Mouse (Mus musculus) MEL (cell line): Measurements from ENCODE around the gene Nrcam. TPM values are rescaled to one million over a fixed set of nuclear protein-coding genes. Genes with fewer than 3 reads are reported as not detected.

ENCODE experiments used
- DNase-seq: peaks from one replicate; pipeline ENCODE4 v3.0.0; 2011; ENCODE audit warnings: low read depth, low spot score
- H3K27ac ChIP-seq: 2 replicates; pipeline ENCODE4 v1.5.1; 2012; ENCODE audit warnings: low read depth, mild to moderate bottlenecking, control low read depth, low read length, moderate library complexity; ENCODE audit not compliant: control insufficient read depth
- H3K27me3 ChIP-seq, 2 experiments: fragments of 150-350 bp in 1 of 2; sonication (generic) in 1 of 2; 2 replicates each; pipeline ENCODE4 v1.6.1; 2012; ENCODE audit warnings: low read length in 2 of 2, mild to moderate bottlenecking in 2 of 2, improper control_type of control experiment in 1 of 2, moderate library complexity in 1 of 2; ENCODE audit not compliant: insufficient read depth in 2 of 2, control insufficient read depth in 1 of 2
- H3K36me3 ChIP-seq, 2 experiments: 2 replicates each; pipeline ENCODE4 v1.6.1; 2012 to 2014; ENCODE audit warnings: low read length in 2 of 2, improper control_type of control experiment in 1 of 2, inconsistent platforms in 1 of 2, mild to moderate bottlenecking in 1 of 2; ENCODE audit not compliant: insufficient read depth in 2 of 2, control insufficient read depth in 1 of 2
- H3K4me1 ChIP-seq, 2 experiments: fragments of 150-350 bp in 1 of 2; sonication (generic) in 1 of 2; 2 replicates each; pipeline ENCODE4 v1.6.1; 2012; ENCODE audit warnings: low read length in 2 of 2, improper control_type of control experiment in 1 of 2, mild to moderate bottlenecking in 1 of 2; ENCODE audit not compliant: insufficient read depth in 2 of 2, control insufficient read depth in 1 of 2
- H3K4me3 ChIP-seq, 2 experiments: fragments of 150-350 bp in 1 of 2; sonication (generic) in 1 of 2; 2 replicates each; pipeline ENCODE4 v1.5.1; 2012; ENCODE audit warnings: low read depth in 2 of 2, low read length in 2 of 2, mild to moderate bottlenecking in 2 of 2, moderate library complexity in 2 of 2, control low read depth in 1 of 2, improper control_type of control experiment in 1 of 2; ENCODE audit not compliant: control insufficient read depth in 1 of 2, insufficient read depth in 1 of 2
- H3K79me2 ChIP-seq: 2 replicates; pipeline ENCODE4 v1.6.1; 2012; ENCODE audit warnings: mild to moderate bottlenecking, low read length, moderate library complexity; ENCODE audit not compliant: control insufficient read depth, poor library complexity, insufficient read depth
- H3K9ac ChIP-seq: 2 replicates; pipeline ENCODE4 v1.6.1; 2012; ENCODE audit warnings: low read depth, mild to moderate bottlenecking, control low read depth, low read length, moderate library complexity; ENCODE audit not compliant: control insufficient read depth, poor library complexity, severe bottlenecking
- H3K9me3 ChIP-seq: fragments of 150-350 bp; sonication (generic); replicated peaks from 2 replicates; pipeline ENCODE4 v1.6.1; 2012; ENCODE audit warnings: mild to moderate bottlenecking, low read length, improper control_type of control experiment, moderate library complexity; ENCODE audit not compliant: insufficient read depth
- CTCF ChIP-seq, 3 experiments: IDR thresholded peaks in 2 of 3; conservative IDR thresholded peaks in 1 of 3; 2 replicates each; pipeline ENCODE4 v1.5.1; 2011 to 2012; ENCODE audit warnings: low read length in 3 of 3, low read depth in 2 of 3, mild to moderate bottlenecking in 2 of 3, improper control_type of control experiment in 1 of 3, inconsistent platforms in 1 of 3, mixed read lengths in 1 of 3, moderate library complexity in 1 of 3; ENCODE audit not compliant: control insufficient read depth in 1 of 3, insufficient read depth in 1 of 3, poor library complexity in 1 of 3, severe bottlenecking in 1 of 3
- ELF1 ChIP-seq: IDR thresholded peaks from 2 replicates; pipeline ENCODE4 v1.6.1; 2014; ENCODE audit warnings: low read depth, mild to moderate bottlenecking, inconsistent platforms, low read length, improper control_type of control experiment, moderate library complexity
- EP300 ChIP-seq, 2 experiments: IDR thresholded peaks; 2 replicates each; pipeline ENCODE4 v1.6.1; 2011; ENCODE audit warnings: improper control_type of control experiment in 2 of 2, low read length in 2 of 2, low read depth in 1 of 2, mild to moderate bottlenecking in 1 of 2
- GATA1 ChIP-seq: IDR thresholded peaks from 2 replicates; pipeline ENCODE4 v1.6.1; 2011; ENCODE audit warnings: low read depth, low read length, improper control_type of control experiment
- MAFK ChIP-seq: IDR thresholded peaks from 2 replicates; pipeline ENCODE4 v1.6.1; 2011; ENCODE audit warnings: low read depth, mild to moderate bottlenecking, low read length, improper control_type of control experiment, borderline replicate concordance
- MAX ChIP-seq: IDR thresholded peaks from 2 replicates; pipeline ENCODE4 v1.6.1; 2011; ENCODE audit warnings: low read length, improper control_type of control experiment
- MXI1 ChIP-seq: IDR thresholded peaks from 2 replicates; pipeline ENCODE4 v1.6.1; 2011; ENCODE audit warnings: mild to moderate bottlenecking, low read depth, low read length, improper control_type of control experiment
- MYB ChIP-seq: IDR thresholded peaks from 2 replicates; pipeline ENCODE4 v1.6.1; 2011; ENCODE audit warnings: mild to moderate bottlenecking, low read depth, low read length, improper control_type of control experiment
- MYC ChIP-seq: IDR thresholded peaks from 2 replicates; pipeline ENCODE4 v1.6.1; 2011; ENCODE audit warnings: low read depth, mild to moderate bottlenecking, low read length, improper control_type of control experiment, moderate library complexity
- NELFE ChIP-seq: IDR thresholded peaks from 2 replicates; pipeline ENCODE4 v1.6.1; 2011; ENCODE audit warnings: low read depth, low read length, improper control_type of control experiment
- RCOR1 ChIP-seq: IDR thresholded peaks from 2 replicates; pipeline ENCODE4 v1.6.1; 2012; ENCODE audit warnings: low read depth, mild to moderate bottlenecking, inconsistent platforms, low read length, improper control_type of control experiment
- TAL1 ChIP-seq: IDR thresholded peaks from 2 replicates; pipeline ENCODE4 v1.6.1; 2012; ENCODE audit warnings: mild to moderate bottlenecking, inconsistent platforms, low read length, moderate library complexity, mixed read lengths
- TBP ChIP-seq: IDR thresholded peaks from 2 replicates; pipeline ENCODE4 v1.8.0; 2011; ENCODE audit warnings: low read depth, low read length, improper control_type of control experiment
- polyA plus RNA-seq, 2 experiments: library from polyadenylated mRNA; stranded (reverse) in 1 of 2; unstranded in 1 of 2; fragments of >175 nt in 1 of 2; fragments of >200 nt in 1 of 2; gene quantifications; 2 replicates each; pipeline versions ENCODE4 v1.2.1 to v1.2.4; 2012; ENCODE audit warnings: low replicate concordance in 2 of 2, low read depth in 1 of 2; ENCODE audit not compliant: insufficient read length in 2 of 2, insufficient read depth in 1 of 2, missing spikeins in 1 of 2
- total RNA-seq: library from RNA; depleted of rRNA; stranded (reverse); fragments of 300-350 nt; gene quantifications from 2 replicates; pipeline ENCODE4 v1.2.3, GENCODE M21; 2012

Nrcam gene
- total and polyA plus RNA-seq, 3 experiments: not detected

- Histone ChIP-seq H3K27me3 (no peaks in the 10 kb centered on the region), H3K9me3 (no peaks in the 10 kb centered on the region), H3K36me3 (no peaks in the 10 kb centered on the region), H3K79me2 (no peaks in the 10 kb centered on the region), H3K27ac (no peak overlapping the region)
- no peak for DNase-seq
- TF ChIP-seq GATA1: no peak
- TF ChIP-seq, all 39 proteins: peak for 0
- Histone ChIP-seq H3K4me1 (no peaks in the 10 kb centered on the region), H3K4me3 (no peak overlapping the region), H3K9ac (no peak overlapping the region)
Observed at GRCm38 (mm10) chr12:44403270-44403669, 74.6 kb downstream of the Nrcam start.

GRCm38 (mm10) chr12:44403731-44404424, 75.2 kb downstream of the Nrcam start:
- Histone ChIP-seq H3K9me3 (no peaks in the 10 kb centered on the region), H3K4me1 (no peaks in the 10 kb centered on the region), H3K36me3 (no peaks in the 10 kb centered on the region), H3K79me2 (no peaks in the 10 kb centered on the region), H3K27ac (no peak overlapping the region), H3K27me3 (no peaks in the 10 kb centered on the region), H3K9ac (no peak overlapping the region), H3K4me3 (no peak overlapping the region)
- no peak for DNase-seq
- no peak for TF ChIP-seq ELF1
- TF ChIP-seq MAX: no peak
- no peak for TF ChIP-seq MXI1
- TF ChIP-seq NELFE: no peak
- TF ChIP-seq RCOR1: no peak
- no peak for TF ChIP-seq CTCF (IDR thresholded peaks at IDR 0.05 in 2 of 3, conservative IDR thresholded peaks at IDR 0.05 in 1 of 3; ENCODE audit: control insufficient read depth in 1 of 3, insufficient read depth in 1 of 3, low read depth in 2 of 3, low read length in 3 of 3, poor library complexity in 1 of 3, severe bottlenecking in 1 of 3)

GRCm38 (mm10) chr12:44409786-44410185, 81.1 kb downstream of the Nrcam start:
- no peak overlapping the region for H3K9ac ChIP-seq

More at GRCm38 (mm10) chr12:44409786-44410185, 81.1 kb downstream of the Nrcam start:
- Histone ChIP-seq H3K27ac (no peak overlapping the region), H3K9me3 (no peaks in the 10 kb centered on the region), H3K27me3 (no peaks in the 10 kb centered on the region), H3K36me3 (no peaks in the 10 kb centered on the region), H3K4me1 (no peaks in the 10 kb centered on the region), H3K4me3 (no peak overlapping the region), H3K79me2 (no peaks in the 10 kb centered on the region)
- TF ChIP-seq RCOR1 (no peak), TBP (no peak), MYC (no peak), MAFK (no peak), MXI1 (no peak), EP300 (IDR thresholded peaks at IDR 0.05; ENCODE audit: low read depth in 1 of 2, low read length in 2 of 2) (no peak), MYB (no peak), TAL1 (no peak)
- DNase-seq: no peak
